Mouse (Mus musculus) midbrain, embryonic 15.5 days (tissue): ENCODE measurements around the gene Nt5c2. TPM values are rescaled to one million over a fixed set of nuclear protein-coding genes. Genes with fewer than 3 reads are reported as not detected.
"Not testable (repeated sequence)": the region's sequence is repeated elsewhere in the genome, so short reads cannot be mapped to it uniquely, and the experiment has no call there.

Experiments
- ATAC-seq: fragments of 200-750 bp; cut with Nextera tagmentation; replicated peaks from 2 replicates; pipeline ENCODE4 v1.8.0; 2017; ENCODE audit warnings: moderate TSS enrichment
- H3K27ac ChIP-seq: fragments of 300-500 bp; sonication (generic); 2 replicates; pipeline ENCODE4 v1.5.1; 2015; ENCODE audit warnings: mild to moderate bottlenecking, inconsistent platforms
- H3K27me3 ChIP-seq: fragments of 300-500 bp; sonication (generic); replicated peaks from 2 replicates; pipeline ENCODE4 v1.6.1; 2015; ENCODE audit warnings: inconsistent platforms
- H3K36me3 ChIP-seq: fragments of 300-500 bp; sonication (generic); replicated peaks from 2 replicates; pipeline ENCODE4 v1.6.1; 2015; ENCODE audit warnings: inconsistent platforms
- H3K4me1 ChIP-seq: fragments of 300-500 bp; sonication (generic); 2 replicates; pipeline ENCODE4 v1.6.1; 2015; ENCODE audit warnings: inconsistent platforms
- H3K4me2 ChIP-seq: fragments of 300-500 bp; sonication (generic); 2 replicates; pipeline ENCODE4 v1.6.1; 2015; ENCODE audit warnings: inconsistent platforms, mild to moderate bottlenecking, moderate library complexity
- H3K4me3 ChIP-seq: fragments of 300-500 bp; sonication (generic); 2 replicates; pipeline ENCODE4 v1.5.1; 2015; ENCODE audit warnings: mild to moderate bottlenecking, inconsistent platforms
- H3K9ac ChIP-seq: fragments of 300-500 bp; sonication (generic); 2 replicates; pipeline ENCODE4 v1.6.1; 2015; ENCODE audit warnings: mild to moderate bottlenecking, inconsistent platforms
- H3K9me3 ChIP-seq: fragments of 300-500 bp; sonication (generic); 2 replicates; pipeline ENCODE4 v1.6.1; 2016; ENCODE audit warnings: inconsistent platforms
- WGBS: fragments of 180-500 bp; shearing (Covaris S2); methylation state at CpG from one replicate; pipeline ENCODE4 v1.1.7; 2015; ENCODE audit warnings: mixed read lengths; 5-methylcytosine and 5-hydroxymethylcytosine counted together
- polyA plus RNA-seq: library from polyadenylated mRNA; unstranded; fragments of >200 nt; fragmentation: Nextera tagmentation; extraction: Ambion mirVana; gene quantifications from 2 replicates; pipeline ENCODE4 v1.2.1, GENCODE M21; 2015

The Nt5c2 gene
- polyA plus RNA-seq, 1 experiment from 2014 or later = 87.7 TPM

GRCm38 (mm10) chr19:47015396-47015795, 443 bp upstream of the Nt5c2 start:
- no peaks in the 10 kb centered on the region for H3K9me3 ChIP-seq
- 1% methylated on average over 37 of the region's 37 CpGs for WGBS
- peaks cover 25% of the 10 kb centered on the region for H3K4me1 ChIP-seq
- peak overlapping the region; percentile 96 for H3K27ac ChIP-seq
- H3K4me3 ChIP-seq = peak overlapping the region; percentile 89
- ATAC-seq = peak; percentile 8
- peak overlapping the region; percentile 73 for H3K4me2 ChIP-seq
- no peaks in the 10 kb centered on the region for H3K27me3 ChIP-seq
- no peaks in the 10 kb centered on the region for H3K36me3 ChIP-seq
- H3K9ac ChIP-seq = peak overlapping the region; percentile 83

- Histone ChIP-seq H3K27ac (peak overlapping the region; percentile 96), H3K4me3 (peak overlapping the region; percentile 89), H3K4me1 (peaks cover 12% of the 10 kb centered on the region), H3K9me3 (no peaks in the 10 kb centered on the region), H3K36me3 (no peaks in the 10 kb centered on the region), H3K9ac (peak overlapping the region; percentile 83), H3K4me2 (peak overlapping the region; percentile 73), H3K27me3 (no peaks in the 10 kb centered on the region)
- ATAC-seq = peak; percentile 55
- WGBS = under 1% methylated on average over 11 of the region's 11 CpGs
Measured at GRCm38 (mm10) chr19:47014159-47014446, 850 bp downstream of the Nt5c2 start.

- ATAC-seq = no peak
- Histone ChIP-seq H3K4me1 (peaks cover 6% of the 10 kb centered on the region; the same call in 1 of the 2 replicates), H3K27me3 (no peaks in the 10 kb centered on the region), H3K9ac (peak overlapping the region; percentile 83), H3K36me3 (no peaks in the 10 kb centered on the region), H3K27ac (peak overlapping the region; percentile 96), H3K4me2 (peak overlapping the region; percentile 73), H3K9me3 (no peaks in the 10 kb centered on the region), H3K4me3 (peak overlapping the region; percentile 89)
- WGBS = 8% methylated on average over 20 of the region's 20 CpGs
Measured at GRCm38 (mm10) chr19:47013340-47014158, 1.4 kb downstream of the Nt5c2 start.

- Histone ChIP-seq H3K4me3 (no peak overlapping the region), H3K9me3 (no peaks in the 10 kb centered on the region), H3K4me2 (peak overlapping the region; percentile 73; the same call in 1 of the 2 replicates), H3K9ac (no peak overlapping the region), H3K36me3 (no peaks in the 10 kb centered on the region), H3K27me3 (no peaks in the 10 kb centered on the region), H3K4me1 (peaks cover 6% of the 10 kb centered on the region; the same call in 1 of the 2 replicates), H3K27ac (peak overlapping the region; percentile 96; the same call in 1 of the 2 replicates)
- ATAC-seq = no peak
- 89% methylated on average over 15 of the region's 15 CpGs for WGBS
Measured at GRCm38 (mm10) chr19:47012521-47013130, 2.3 kb downstream of the Nt5c2 start.

GRCm38 (mm10) chr19:47009943-47010342, 5.0 kb downstream of the Nt5c2 start:
- Histone ChIP-seq H3K9me3 (no peaks in the 10 kb centered on the region), H3K27ac (no peak overlapping the region), H3K4me1 (peaks cover 6% of the 10 kb centered on the region; the same call in 1 of the 2 replicates), H3K4me2 (no peak overlapping the region), H3K27me3 (no peaks in the 10 kb centered on the region), H3K9ac (no peak overlapping the region), H3K36me3 (no peaks in the 10 kb centered on the region), H3K4me3 (no peak overlapping the region)
- ATAC-seq = no peak
- 89% methylated on average over 5 of the region's 5 CpGs for WGBS

GRCm38 (mm10) chr19:47009420-47009819, 5.5 kb downstream of the Nt5c2 start:
- WGBS = 90% methylated on average over 7 of the region's 7 CpGs
- H3K4me1 ChIP-seq = peaks cover 6% of the 10 kb centered on the region; the same call in 1 of the 2 replicates
- H3K9me3 ChIP-seq = no peaks in the 10 kb centered on the region
- no peak for ATAC-seq
- H3K4me3 ChIP-seq = no peak overlapping the region
- H3K27me3 ChIP-seq = no peaks in the 10 kb centered on the region
- H3K27ac ChIP-seq = no peak overlapping the region
- no peaks in the 10 kb centered on the region for H3K36me3 ChIP-seq
- H3K4me2 ChIP-seq = no peak overlapping the region
- no peak overlapping the region for H3K9ac ChIP-seq

- 4% methylated on average over 4 of the region's 4 CpGs for WGBS
- Histone ChIP-seq H3K27me3 (no peaks in the 10 kb centered on the region), H3K27ac (no peak overlapping the region), H3K36me3 (no peaks in the 10 kb centered on the region), H3K4me1 (no peaks in the 10 kb centered on the region), H3K9ac (no peak overlapping the region), H3K9me3 (no peaks in the 10 kb centered on the region), H3K4me3 (no peak overlapping the region), H3K4me2 (no peak overlapping the region)
- no peak for ATAC-seq
Measured at GRCm38 (mm10) chr19:47006321-47006720, 8.6 kb downstream of the Nt5c2 start.

GRCm38 (mm10) chr19:47005873-47006272, 9.1 kb downstream of the Nt5c2 start:
- H3K27ac ChIP-seq = no peak overlapping the region
- 69% methylated on average over 5 of the region's 5 CpGs for WGBS

GRCm38 (mm10) chr19:47003742-47004511, 11.0 kb downstream of the Nt5c2 start:
- no peaks in the 10 kb centered on the region for H3K36me3 ChIP-seq
- no peaks in the 10 kb centered on the region for H3K9me3 ChIP-seq
- H3K4me3 ChIP-seq = no peak overlapping the region
- H3K9ac ChIP-seq = no peak overlapping the region
- H3K4me1 ChIP-seq = no peaks in the 10 kb centered on the region
- no peak overlapping the region for H3K27ac ChIP-seq
- H3K27me3 ChIP-seq = no peaks in the 10 kb centered on the region
- WGBS = 79% methylated on average over 6 of the region's 6 CpGs
- H3K4me2 ChIP-seq = no peak overlapping the region
- no peak for ATAC-seq

More at GRCm38 (mm10) chr19:47005873-47006272, 9.1 kb downstream of the Nt5c2 start:
- no peak overlapping the region for H3K9ac ChIP-seq
- H3K36me3 ChIP-seq = no peaks in the 10 kb centered on the region
- no peak overlapping the region for H3K4me3 ChIP-seq
- no peaks in the 10 kb centered on the region for H3K9me3 ChIP-seq
- no peaks in the 10 kb centered on the region for H3K4me1 ChIP-seq
- H3K27me3 ChIP-seq = no peaks in the 10 kb centered on the region
- no peak for ATAC-seq
- H3K4me2 ChIP-seq = no peak overlapping the region

- H3K4me3 ChIP-seq, H3K9ac ChIP-seq, ATAC-seq, H3K27me3 ChIP-seq, H3K9me3 ChIP-seq, H3K27ac ChIP-seq, H3K4me1 ChIP-seq, H3K4me2 ChIP-seq, H3K36me3 ChIP-seq: not testable (repeated sequence)
- 86% methylated on average over 3 of the region's 3 CpGs for WGBS
Measured at GRCm38 (mm10) chr19:47000357-47000756, 14.6 kb downstream of the Nt5c2 start.

- H3K27ac ChIP-seq = no peak overlapping the region
- H3K36me3 ChIP-seq = no peaks in the 10 kb centered on the region
- WGBS = 89% methylated on average over 6 of the region's 6 CpGs
- no peaks in the 10 kb centered on the region for H3K9me3 ChIP-seq
- no peak for ATAC-seq
- H3K27me3 ChIP-seq = no peaks in the 10 kb centered on the region
- no peak overlapping the region for H3K4me2 ChIP-seq
- no peak overlapping the region for H3K9ac ChIP-seq
- H3K4me3 ChIP-seq = no peak overlapping the region
- no peaks in the 10 kb centered on the region for H3K4me1 ChIP-seq
Measured at GRCm38 (mm10) chr19:46999753-47000152, 15.2 kb downstream of the Nt5c2 start.

- H3K27me3 ChIP-seq = no peaks in the 10 kb centered on the region
- H3K4me1 ChIP-seq = no peaks in the 10 kb centered on the region
- no peak overlapping the region for H3K27ac ChIP-seq
- no peaks in the 10 kb centered on the region for H3K9me3 ChIP-seq
- WGBS = 86% methylated on average over 4 of the region's 4 CpGs
- no peak overlapping the region for H3K9ac ChIP-seq
- no peak for ATAC-seq
- no peaks in the 10 kb centered on the region for H3K36me3 ChIP-seq
- no peak overlapping the region for H3K4me2 ChIP-seq
- H3K4me3 ChIP-seq = no peak overlapping the region
Measured at GRCm38 (mm10) chr19:46998953-46999352, 16.0 kb downstream of the Nt5c2 start.
